Mouse (Mus musculus): ENCODE measurements around the gene Atrnl1. TPM values are rescaled to one million over a fixed set of nuclear protein-coding genes. Genes with fewer than 3 reads are reported as not detected.

The Atrnl1 gene
- polyA plus RNA-seq, 1 experiment from 2014 or later, result 5.6 TPM

DNA sequence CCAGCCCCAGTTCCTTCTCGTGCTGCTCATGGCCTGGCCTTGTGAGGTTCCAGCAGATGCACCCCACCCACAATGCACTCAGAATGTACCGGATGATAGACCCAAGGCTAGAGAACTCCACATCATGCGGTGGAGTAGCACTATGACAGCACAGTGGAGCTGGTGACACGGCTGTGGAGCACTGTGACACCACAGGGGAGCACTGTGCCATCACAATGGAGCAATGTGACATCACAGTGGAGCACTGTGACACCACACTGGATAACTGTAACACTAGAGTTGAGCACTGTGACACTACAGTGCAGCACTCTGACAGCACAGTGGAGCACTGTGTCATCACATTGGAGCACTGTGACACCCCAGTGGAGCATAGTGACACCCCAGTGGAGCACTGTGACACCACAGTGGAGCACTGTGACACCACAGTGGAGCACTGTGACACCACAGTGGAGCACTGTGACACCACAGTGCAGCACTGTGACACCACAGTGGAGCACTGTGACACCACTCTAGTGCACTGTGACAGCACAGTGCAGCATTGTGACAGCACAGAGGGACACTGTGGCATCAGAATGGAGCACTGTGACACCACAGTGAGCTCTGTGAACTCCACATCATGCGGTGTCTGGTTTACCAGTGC, 502.4 kb downstream of the Atrnl1 start:
- H3K9me3 ChIP-seq (ENCODE audit: control insufficient read depth, low read length), result no peaks in the 10 kb centered on the region
- no peak overlapping the region for H3K9ac ChIP-seq (ENCODE audit: low read length)
- no peak overlapping the region for H3K27ac ChIP-seq (ENCODE audit: low read depth, low read length)
- H3K4me3 ChIP-seq (ENCODE audit: low read depth, low read length), result no peak overlapping the region
- DNase-seq (ENCODE audit: low spot score, missing footprints) (peak; percentile 69), ATAC-seq (ENCODE audit: low FRiP score) (peak; percentile 96)
- no peak overlapping the region for H3K4me2 ChIP-seq
- H3K36me3 ChIP-seq (ENCODE audit: control insufficient read depth, insufficient read depth, low read length), result no peaks in the 10 kb centered on the region
- H3K27me3 ChIP-seq (ENCODE audit: control insufficient read depth, insufficient read depth, low read length), result no peaks in the 10 kb centered on the region
- H3K4me1 ChIP-seq (ENCODE audit: control insufficient read depth, insufficient read depth, low read length), result peaks cover 3% of the 10 kb centered on the region; the same call in 1 of the 2 replicates
- WGBS, result 83% methylated on average over 5 of the region's 5 CpGs

DNA sequence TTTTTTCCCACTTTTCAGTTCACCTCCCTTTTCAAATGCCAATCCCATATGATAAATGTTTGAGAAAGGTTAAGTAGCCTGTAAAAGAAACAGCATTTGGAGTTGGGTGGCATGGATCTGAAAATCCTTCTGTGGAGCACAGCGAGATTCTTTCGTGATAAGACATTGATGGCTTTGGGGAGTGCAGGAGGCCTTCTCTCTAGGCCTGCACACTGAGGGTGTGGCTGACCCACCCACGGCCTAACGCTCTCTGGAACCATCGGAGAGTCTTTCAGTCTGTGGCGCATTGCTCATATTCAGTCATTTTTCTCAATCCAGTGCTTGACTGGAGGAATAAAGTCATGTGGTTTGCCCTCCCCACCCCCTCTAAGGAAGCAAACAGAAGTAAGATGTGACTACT, 506.8 kb downstream of the Atrnl1 start:
- 97% methylated on average over 6 of the region's 6 CpGs for WGBS
- peak; percentile 70 for DNase-seq (ENCODE audit: low spot score, missing footprints)

DNA sequence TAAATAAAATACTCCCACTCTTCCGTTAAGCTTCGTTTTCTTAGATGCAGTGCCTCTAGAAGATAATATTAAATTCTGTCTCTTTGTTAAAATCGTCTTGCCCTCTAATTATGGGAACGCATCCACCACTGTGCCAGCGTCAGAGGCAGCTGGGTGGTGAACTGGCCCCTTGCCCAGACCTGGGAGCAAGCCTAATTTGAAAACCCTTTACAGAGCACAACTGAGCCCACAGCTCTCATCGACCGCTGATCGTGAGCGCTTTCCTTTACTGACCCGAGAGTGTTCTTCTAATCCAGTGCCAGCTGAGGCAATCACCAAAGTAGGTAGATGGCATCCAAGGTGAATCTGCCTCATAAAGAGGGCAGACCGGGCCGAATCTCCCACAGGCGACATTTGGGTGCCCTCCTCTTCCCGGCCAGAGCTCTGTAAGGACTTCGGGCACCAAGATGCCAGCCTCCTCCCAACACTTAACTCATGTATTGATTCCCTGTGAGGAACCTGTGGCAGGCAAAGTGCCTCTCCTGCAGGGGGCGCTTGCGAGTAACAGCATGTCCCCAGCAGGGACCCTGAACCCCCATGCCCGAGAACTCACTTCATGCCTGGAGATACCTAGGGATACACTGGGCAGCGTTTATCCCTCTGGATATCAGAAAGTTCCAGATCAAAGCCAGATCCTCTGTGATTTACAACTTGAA, 507.5 kb downstream of the Atrnl1 start:
- no peaks in the 10 kb centered on the region for H3K36me3 ChIP-seq (ENCODE audit: control insufficient read depth, insufficient read depth, low read length)
- no peak overlapping the region for H3K4me3 ChIP-seq (ENCODE audit: low read depth, low read length)
- H3K27ac ChIP-seq (ENCODE audit: low read depth, low read length), result no peak overlapping the region
- H3K4me2 ChIP-seq, result no peak overlapping the region
- no peaks in the 10 kb centered on the region for H3K4me1 ChIP-seq (ENCODE audit: control insufficient read depth, insufficient read depth, low read length)
- H3K9ac ChIP-seq (ENCODE audit: low read length), result no peak overlapping the region
- 95% methylated on average over 19 of the region's 19 CpGs for WGBS
- no peaks in the 10 kb centered on the region for H3K27me3 ChIP-seq (ENCODE audit: control insufficient read depth, insufficient read depth, low read length)
- H3K9me3 ChIP-seq (ENCODE audit: control insufficient read depth, low read length), result no peaks in the 10 kb centered on the region
- DNase-seq (ENCODE audit: low spot score, missing footprints) (peak; percentile 65), ATAC-seq (ENCODE audit: low FRiP score) (no peak)

More for the DNA sequence above, 506.8 kb downstream of the Atrnl1 start:
- no peak for ATAC-seq (ENCODE audit: low FRiP score)
- no peaks in the 10 kb centered on the region for H3K36me3 ChIP-seq (ENCODE audit: control insufficient read depth, insufficient read depth, low read length)
- H3K4me1 ChIP-seq (ENCODE audit: control insufficient read depth, insufficient read depth, low read length), result no peaks in the 10 kb centered on the region; the same call in 1 of the 2 replicates
- no peak overlapping the region for H3K4me2 ChIP-seq
- no peaks in the 10 kb centered on the region for H3K27me3 ChIP-seq (ENCODE audit: control insufficient read depth, insufficient read depth, low read length)
- H3K9ac ChIP-seq (ENCODE audit: low read length), result no peak overlapping the region
- H3K4me3 ChIP-seq (ENCODE audit: low read depth, low read length), result no peak overlapping the region
- no peaks in the 10 kb centered on the region for H3K9me3 ChIP-seq (ENCODE audit: control insufficient read depth, low read length)
- H3K27ac ChIP-seq (ENCODE audit: low read depth, low read length), result no peak overlapping the region

DNA sequence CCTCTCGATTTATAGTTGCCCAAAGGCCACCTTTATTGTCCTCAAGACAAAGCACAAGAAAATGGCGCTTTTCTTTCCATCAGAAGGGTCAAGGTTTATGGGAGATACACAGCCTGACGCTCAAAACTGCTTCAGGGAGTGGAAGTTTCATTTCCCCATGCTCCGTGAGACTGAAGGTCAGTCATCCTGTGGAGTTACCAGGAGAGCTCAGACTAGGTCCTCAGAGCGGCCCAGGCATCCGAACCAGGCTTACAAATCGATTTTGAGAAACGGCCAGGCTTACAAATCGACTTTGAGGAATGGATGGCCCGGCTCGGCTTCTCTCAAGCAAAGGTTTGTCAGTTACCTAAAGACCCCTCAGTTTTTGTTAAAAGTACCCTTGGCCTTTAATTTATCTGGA, 508.0 kb downstream of the Atrnl1 start:
- no peaks in the 10 kb centered on the region for H3K4me1 ChIP-seq (ENCODE audit: control insufficient read depth, insufficient read depth, low read length)
- 92% methylated on average over 11 of the region's 11 CpGs for WGBS
- ATAC-seq (ENCODE audit: low FRiP score), result no peak

DNA sequence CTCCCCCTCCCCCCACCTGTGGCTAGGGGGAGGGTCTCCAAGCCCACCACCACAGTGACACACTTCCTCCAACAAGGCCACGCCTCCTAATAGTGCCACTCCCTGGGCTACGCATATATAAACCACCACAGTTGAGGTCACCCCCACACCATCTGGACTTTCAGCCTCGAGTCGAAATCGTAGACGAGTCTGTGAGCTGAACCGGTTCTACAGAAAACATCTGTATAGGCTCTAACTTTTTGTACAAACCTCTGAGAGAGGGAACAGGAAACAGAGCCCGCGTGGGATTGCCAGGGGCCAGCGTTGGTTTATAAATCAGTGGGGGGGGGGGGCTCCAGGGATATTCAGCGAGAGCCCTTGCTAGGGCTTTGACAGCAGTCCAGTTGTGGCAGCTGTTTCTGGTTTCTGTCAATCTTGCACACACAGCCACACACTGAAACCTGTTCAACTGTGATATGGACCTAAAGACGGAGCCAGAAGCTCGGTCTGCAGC, 508.9 kb downstream of the Atrnl1 start:
- WGBS, result 78% methylated on average over 13 of the region's 13 CpGs
- Histone ChIP-seq H3K9me3 (ENCODE audit: control insufficient read depth, low read length) (no peaks in the 10 kb centered on the region), H3K9ac (ENCODE audit: low read length) (no peak overlapping the region), H3K27me3 (ENCODE audit: control insufficient read depth, insufficient read depth, low read length) (no peaks in the 10 kb centered on the region), H3K4me1 (ENCODE audit: control insufficient read depth, insufficient read depth, low read length) (no peaks in the 10 kb centered on the region), H3K36me3 (ENCODE audit: control insufficient read depth, insufficient read depth, low read length) (no peaks in the 10 kb centered on the region), H3K27ac (ENCODE audit: low read depth, low read length) (no peak overlapping the region), H3K4me2 (no peak overlapping the region), H3K4me3 (ENCODE audit: low read depth, low read length) (no peak overlapping the region)
- no peak for ATAC-seq (ENCODE audit: low FRiP score)
- DNase-seq (ENCODE audit: low spot score, missing footprints), result peak; percentile 80

More for the DNA sequence above, 508.0 kb downstream of the Atrnl1 start:
- Histone ChIP-seq H3K27me3 (ENCODE audit: control insufficient read depth, insufficient read depth, low read length) (no peaks in the 10 kb centered on the region), H3K9ac (ENCODE audit: low read length) (no peak overlapping the region), H3K4me3 (ENCODE audit: low read depth, low read length) (no peak overlapping the region), H3K4me2 (no peak overlapping the region), H3K27ac (ENCODE audit: low read depth, low read length) (no peak overlapping the region), H3K9me3 (ENCODE audit: control insufficient read depth, low read length) (no peaks in the 10 kb centered on the region), H3K36me3 (ENCODE audit: control insufficient read depth, insufficient read depth, low read length) (no peaks in the 10 kb centered on the region)
- DNase-seq (ENCODE audit: low spot score, missing footprints), result peak; percentile 68

DNA sequence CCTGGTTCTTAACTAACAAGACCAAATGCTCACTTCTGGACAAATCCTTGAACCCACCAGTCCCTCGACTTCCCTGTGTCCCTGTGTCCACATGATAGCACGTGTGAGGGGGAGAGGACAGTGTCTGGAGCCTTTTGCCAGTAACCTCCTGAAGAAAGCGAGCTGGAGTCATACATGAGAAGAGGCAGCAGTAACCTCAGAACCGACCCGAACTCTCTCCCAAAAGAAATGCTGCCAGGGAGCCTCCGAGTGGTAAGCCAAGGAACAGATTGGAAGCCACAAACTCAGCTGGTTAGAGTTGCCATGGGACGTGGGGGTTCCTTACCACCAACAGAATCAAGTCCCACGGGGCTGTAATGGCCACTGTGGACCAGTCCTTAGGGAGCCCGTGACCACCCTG, 509.8 kb downstream of the Atrnl1 start:
- ATAC-seq (ENCODE audit: low FRiP score) (no peak), DNase-seq (ENCODE audit: low spot score, missing footprints) (peak; percentile 75)
- no peaks in the 10 kb centered on the region for H3K4me1 ChIP-seq (ENCODE audit: control insufficient read depth, insufficient read depth, low read length)
- H3K4me3 ChIP-seq (ENCODE audit: low read depth, low read length), result no peak overlapping the region
- no peak overlapping the region for H3K4me2 ChIP-seq
- no peaks in the 10 kb centered on the region for H3K9me3 ChIP-seq (ENCODE audit: control insufficient read depth, low read length)
- H3K36me3 ChIP-seq (ENCODE audit: control insufficient read depth, insufficient read depth, low read length), result no peaks in the 10 kb centered on the region
- no peak overlapping the region for H3K27ac ChIP-seq (ENCODE audit: low read depth, low read length)
- H3K27me3 ChIP-seq (ENCODE audit: control insufficient read depth, insufficient read depth, low read length), result no peaks in the 10 kb centered on the region
- no peak overlapping the region for H3K9ac ChIP-seq (ENCODE audit: low read length)
- WGBS, result 91% methylated on average over 9 of the region's 9 CpGs

DNA sequence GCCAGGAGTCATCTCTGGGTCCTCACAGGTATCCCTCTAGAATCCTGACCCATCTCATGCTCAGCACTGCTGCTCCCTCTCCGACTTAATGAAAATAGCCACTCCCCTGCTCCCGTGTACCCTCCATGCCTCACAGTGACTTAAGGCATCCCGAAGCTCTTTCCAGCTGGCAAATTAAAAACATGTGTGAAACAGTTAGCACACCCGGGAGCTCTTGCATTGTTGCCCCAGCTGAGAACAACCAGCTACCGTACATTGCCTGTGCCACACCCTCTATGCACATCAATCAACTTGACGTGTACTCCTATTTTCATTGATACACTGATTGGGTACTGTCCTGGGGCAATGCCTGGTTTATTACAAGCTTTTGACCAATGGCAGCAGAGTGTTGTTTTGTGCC, 510.8 kb downstream of the Atrnl1 start:
- H3K27ac ChIP-seq (ENCODE audit: low read depth, low read length), result no peak overlapping the region
- peak; percentile 69 for DNase-seq (ENCODE audit: low spot score, missing footprints)
- ATAC-seq (ENCODE audit: low FRiP score), result no peak

DNA sequence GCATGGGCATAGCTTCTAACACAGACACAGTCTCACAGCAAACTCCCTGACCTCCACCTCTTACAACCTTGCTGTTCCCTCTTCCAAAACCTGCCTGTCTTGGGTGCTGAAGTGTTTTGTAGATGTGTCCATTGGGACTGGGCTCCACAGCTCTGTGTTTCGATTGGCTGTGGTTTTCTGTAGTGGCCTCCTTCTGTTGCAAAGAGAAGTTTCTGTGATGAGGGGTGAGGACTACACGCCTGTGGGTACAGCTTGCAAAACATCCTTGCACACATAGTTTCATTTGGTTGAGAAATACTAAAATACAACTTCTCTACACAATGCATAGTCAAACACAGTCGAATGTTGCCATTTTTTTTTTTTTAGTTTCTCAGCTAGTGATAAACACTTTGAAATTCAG, 512.8 kb downstream of the Atrnl1 start:
- Histone ChIP-seq H3K27ac (ENCODE audit: low read depth, low read length) (no peak overlapping the region), H3K9ac (ENCODE audit: low read length) (no peak overlapping the region), H3K4me1 (ENCODE audit: control insufficient read depth, insufficient read depth, low read length) (no peaks in the 10 kb centered on the region), H3K4me2 (no peak overlapping the region), H3K9me3 (ENCODE audit: control insufficient read depth, low read length) (no peaks in the 10 kb centered on the region), H3K36me3 (ENCODE audit: control insufficient read depth, insufficient read depth, low read length) (no peaks in the 10 kb centered on the region), H3K27me3 (ENCODE audit: control insufficient read depth, insufficient read depth, low read length) (no peaks in the 10 kb centered on the region), H3K4me3 (ENCODE audit: low read depth, low read length) (no peak overlapping the region)
- ATAC-seq (ENCODE audit: low FRiP score) (no peak), DNase-seq (ENCODE audit: low spot score, missing footprints) (no peak)
- WGBS, result 91% methylated on average over 3 of the region's 3 CpGs

More for the DNA sequence above, 510.8 kb downstream of the Atrnl1 start:
- H3K9ac ChIP-seq (ENCODE audit: low read length), result no peak overlapping the region
- no peaks in the 10 kb centered on the region for H3K9me3 ChIP-seq (ENCODE audit: control insufficient read depth, low read length)
- H3K27me3 ChIP-seq (ENCODE audit: control insufficient read depth, insufficient read depth, low read length), result no peaks in the 10 kb centered on the region
- no peaks in the 10 kb centered on the region for H3K4me1 ChIP-seq (ENCODE audit: control insufficient read depth, insufficient read depth, low read length)
- no peak overlapping the region for H3K4me2 ChIP-seq
- no peaks in the 10 kb centered on the region for H3K36me3 ChIP-seq (ENCODE audit: control insufficient read depth, insufficient read depth, low read length)
- 76% methylated on average over 6 of the region's 6 CpGs for WGBS
- H3K4me3 ChIP-seq (ENCODE audit: low read depth, low read length), result no peak overlapping the region

DNA sequence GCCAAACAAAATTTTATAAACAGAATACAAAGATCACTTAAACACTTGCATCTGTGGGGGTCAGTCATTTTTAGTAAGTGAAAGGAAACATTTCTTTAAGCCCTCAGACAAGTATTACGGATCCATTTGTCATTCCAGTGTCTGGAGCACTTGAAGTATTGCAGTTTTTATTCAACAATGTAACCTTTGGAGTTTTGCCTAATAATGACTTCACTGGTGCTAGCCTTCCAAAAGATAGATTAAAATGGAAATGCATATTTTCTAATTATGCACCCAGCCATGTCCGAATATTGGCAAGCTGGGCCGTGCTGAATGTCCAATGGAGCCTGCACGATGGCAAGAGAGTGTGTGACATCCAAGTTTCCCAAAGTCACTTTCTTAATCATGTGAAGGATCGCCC, 513.7 kb downstream of the Atrnl1 start:
- Histone ChIP-seq H3K9me3 (ENCODE audit: control insufficient read depth, low read length) (no peaks in the 10 kb centered on the region), H3K4me3 (ENCODE audit: low read depth, low read length) (no peak overlapping the region), H3K27ac (ENCODE audit: low read depth, low read length) (no peak overlapping the region), H3K9ac (ENCODE audit: low read length) (no peak overlapping the region), H3K4me1 (ENCODE audit: control insufficient read depth, insufficient read depth, low read length) (no peaks in the 10 kb centered on the region), H3K27me3 (ENCODE audit: control insufficient read depth, insufficient read depth, low read length) (no peaks in the 10 kb centered on the region), H3K36me3 (ENCODE audit: control insufficient read depth, insufficient read depth, low read length) (no peaks in the 10 kb centered on the region), H3K4me2 (no peak overlapping the region)
- WGBS, result 93% methylated on average over 5 of the region's 5 CpGs
- ATAC-seq (ENCODE audit: low FRiP score), result no peak
- DNase-seq (ENCODE audit: low spot score, missing footprints), result no peak
